Mouse (Mus musculus) liver, embryonic 16.5 days (tissue): ENCODE measurements around the gene Ubxn6. TPM values are rescaled to one million over a fixed set of nuclear protein-coding genes. Genes with fewer than 3 reads are reported as not detected.

Experiments used
- ATAC-seq: fragments of 200-750 bp; cut with Nextera tagmentation; 2 replicates; pipeline ENCODE4 v1.8.0; 2017; ENCODE audit warnings: low read depth, mild to moderate bottlenecking, moderate number of reproducible peaks, moderate library complexity
- H3K27ac ChIP-seq: fragments of 300-500 bp; sonication (generic); 2 replicates; pipeline ENCODE4 v1.5.1; 2014; ENCODE audit warnings: mild to moderate bottlenecking, low read length
- H3K27me3 ChIP-seq: fragments of 300-500 bp; sonication (generic); 2 replicates; pipeline ENCODE4 v1.6.1; 2014; ENCODE audit warnings: low read depth, low read length, mixed read lengths; ENCODE audit not compliant: control insufficient read depth, insufficient read depth
- H3K36me3 ChIP-seq: fragments of 300-500 bp; sonication (generic); 2 replicates; pipeline ENCODE4 v1.6.1; 2014; ENCODE audit warnings: mild to moderate bottlenecking; ENCODE audit not compliant: control insufficient read depth, insufficient read depth
- H3K4me1 ChIP-seq: fragments of 300-500 bp; sonication (generic); 2 replicates; pipeline ENCODE4 v1.6.1; 2014; ENCODE audit warnings: low read depth, low read length, mixed read lengths; ENCODE audit not compliant: control insufficient read depth
- H3K4me2 ChIP-seq: fragments of 300-500 bp; sonication (generic); 2 replicates; pipeline ENCODE4 v1.6.1; 2014; ENCODE audit warnings: low read depth, low read length, mixed read lengths
- H3K4me3 ChIP-seq: fragments of 300-500 bp; sonication (generic); 2 replicates; pipeline ENCODE4 v1.5.1; 2014; ENCODE audit warnings: low read depth, mild to moderate bottlenecking, low read length
- H3K9ac ChIP-seq: fragments of 300-500 bp; sonication (generic); 2 replicates; pipeline ENCODE4 v1.6.1; 2014; ENCODE audit warnings: low read depth, low read length
- H3K9me3 ChIP-seq: fragments of 300-500 bp; sonication (generic); replicated peaks from 2 replicates; pipeline ENCODE4 v1.6.1; 2016; ENCODE audit warnings: low read length; ENCODE audit not compliant: control insufficient read depth
- WGBS: fragments of 180-500 bp; shearing (Covaris S2); extraction: QIAGEN DNeasy Blood & Tissue Kit; methylation state at CpG from one replicate; pipeline ENCODE4 v1.1.7; 2014; ENCODE audit not compliant: insufficient replicate concordance; 5-methylcytosine and 5-hydroxymethylcytosine counted together
- polyA plus RNA-seq: library from polyadenylated mRNA; unstranded; fragments of >200 nt; fragmentation: Nextera tagmentation; extraction: Ambion mirVana; gene quantifications from 2 replicates; pipeline ENCODE4 v1.2.1, GENCODE M21; 2015

Ubxn6 gene
- polyA plus RNA-seq, 1 experiment from 2014 or later, result 14.1 TPM

DNA sequence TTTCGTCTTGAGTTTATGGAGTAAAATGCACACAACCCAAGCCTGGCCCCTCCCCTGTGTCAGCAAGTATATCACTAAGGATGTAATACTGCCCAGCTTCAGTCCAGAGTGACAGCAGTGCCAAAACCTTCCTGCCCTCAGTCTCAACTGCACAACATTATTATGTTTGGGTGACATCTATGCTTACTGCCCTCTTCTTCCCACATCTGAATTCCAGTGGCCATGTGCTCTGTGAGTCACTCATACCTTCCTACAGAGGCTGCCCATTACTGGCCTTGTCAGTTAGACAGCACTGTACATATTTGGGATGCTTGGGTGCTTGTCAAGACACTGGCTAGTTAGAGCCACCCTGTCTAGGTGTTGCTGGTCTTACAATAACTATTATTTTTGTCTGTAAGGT, 48.5 kb downstream of the Ubxn6 start:
- Histone ChIP-seq H3K27ac (no peak overlapping the region), H3K4me3 (no peak overlapping the region), H3K36me3 (no peaks in the 10 kb centered on the region; the same call in 1 of the 2 replicates), H3K9me3 (no peaks in the 10 kb centered on the region), H3K4me1 (peaks cover 28% of the 10 kb centered on the region), H3K27me3 (no peaks in the 10 kb centered on the region), H3K4me2 (no peak overlapping the region), H3K9ac (no peak overlapping the region)
- WGBS, result 61% methylated on average over 1 of the region's 1 CpGs
- ATAC-seq, result no peak

DNA sequence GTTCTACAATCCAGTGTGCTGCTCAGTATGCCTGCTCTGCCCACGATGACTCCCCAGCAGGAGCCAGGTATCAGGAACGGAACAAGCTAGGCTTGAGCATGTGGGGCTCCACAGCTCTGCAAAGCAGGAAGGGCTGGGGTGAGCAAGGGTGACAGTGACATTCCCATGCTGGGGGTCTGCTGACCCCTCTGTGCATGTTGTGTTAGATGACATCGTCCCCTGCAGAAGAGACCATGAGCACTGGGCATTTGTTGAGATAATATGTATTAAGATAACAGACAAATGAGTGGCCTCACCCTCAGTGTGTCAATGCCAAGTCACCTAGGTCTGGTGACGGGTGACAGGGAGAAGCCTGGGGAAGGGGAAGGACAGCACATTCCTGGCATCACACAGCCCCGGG, 49.9 kb downstream of the Ubxn6 start:
- H3K9me3 ChIP-seq, result no peaks in the 10 kb centered on the region
- H3K27me3 ChIP-seq, result no peaks in the 10 kb centered on the region
- H3K4me1 ChIP-seq, result peaks cover 17% of the 10 kb centered on the region
- H3K27ac ChIP-seq, result no peak overlapping the region
- no peak for ATAC-seq
- 59% methylated on average over 5 of the region's 5 CpGs for WGBS
- H3K4me2 ChIP-seq, result no peak overlapping the region
- H3K36me3 ChIP-seq, result no peaks in the 10 kb centered on the region; the same call in 1 of the 2 replicates
- H3K9ac ChIP-seq, result no peak overlapping the region
- no peak overlapping the region for H3K4me3 ChIP-seq

DNA sequence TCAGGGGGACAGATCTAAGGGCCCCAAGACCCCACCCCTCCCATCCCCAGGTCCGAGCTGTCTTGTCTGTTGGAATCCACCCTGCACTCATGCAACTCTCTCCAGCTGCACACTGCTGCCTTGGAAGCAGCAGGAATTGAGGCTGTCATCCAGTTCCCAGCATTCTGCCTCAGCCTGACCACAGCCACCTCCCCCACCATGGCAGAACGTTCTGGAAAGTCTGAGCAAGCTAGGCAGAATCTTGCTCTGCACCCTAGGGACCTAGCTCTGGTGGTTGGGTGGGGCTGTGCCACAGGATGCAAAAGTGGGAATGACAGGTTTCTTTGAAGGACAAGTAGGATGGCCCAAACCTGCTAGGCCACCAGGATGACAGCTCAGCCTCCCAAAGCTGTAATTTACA, 50.4 kb downstream of the Ubxn6 start:
- H3K4me2 ChIP-seq, result no peak overlapping the region
- H3K36me3 ChIP-seq, result no peaks in the 10 kb centered on the region; the same call in 1 of the 2 replicates
- H3K4me3 ChIP-seq, result no peak overlapping the region
- H3K9me3 ChIP-seq, result no peaks in the 10 kb centered on the region
- no peak overlapping the region for H3K27ac ChIP-seq
- H3K4me1 ChIP-seq, result peaks cover 17% of the 10 kb centered on the region
- ATAC-seq, result no peak
- no peaks in the 10 kb centered on the region for H3K27me3 ChIP-seq
- H3K9ac ChIP-seq, result no peak overlapping the region
- WGBS, result 52% methylated on average over 2 of the region's 2 CpGs

DNA sequence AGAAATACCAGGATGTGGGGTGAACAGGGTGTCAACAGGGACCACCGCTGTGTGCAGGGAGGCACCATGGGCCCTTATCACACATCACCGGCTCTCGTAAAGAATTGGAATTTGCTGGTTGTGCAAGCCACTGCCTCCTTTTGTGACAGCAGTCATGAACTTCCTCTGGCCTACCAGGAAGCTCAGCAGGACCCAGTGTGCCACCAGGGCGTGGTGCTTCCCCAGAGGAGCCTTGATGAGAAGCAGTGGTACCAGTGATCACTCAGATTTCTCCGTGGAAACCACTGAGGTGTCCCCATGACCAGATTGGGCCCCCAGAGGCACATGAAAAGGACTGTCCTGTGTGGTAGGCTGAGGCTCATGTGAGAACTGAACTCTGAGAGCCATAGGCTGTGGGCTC, 51.4 kb downstream of the Ubxn6 start:
- peak; percentile 17; the same call in 1 of the 2 replicates for ATAC-seq
- WGBS, result 19% methylated on average over 5 of the region's 5 CpGs
- Histone ChIP-seq H3K27ac (peak overlapping the region; percentile 17; the same call in 1 of the 2 replicates), H3K4me2 (no peak overlapping the region), H3K4me1 (peaks cover 17% of the 10 kb centered on the region), H3K9me3 (no peaks in the 10 kb centered on the region), H3K9ac (no peak overlapping the region), H3K4me3 (no peak overlapping the region), H3K36me3 (peaks cover 6% of the 10 kb centered on the region), H3K27me3 (no peaks in the 10 kb centered on the region)

DNA sequence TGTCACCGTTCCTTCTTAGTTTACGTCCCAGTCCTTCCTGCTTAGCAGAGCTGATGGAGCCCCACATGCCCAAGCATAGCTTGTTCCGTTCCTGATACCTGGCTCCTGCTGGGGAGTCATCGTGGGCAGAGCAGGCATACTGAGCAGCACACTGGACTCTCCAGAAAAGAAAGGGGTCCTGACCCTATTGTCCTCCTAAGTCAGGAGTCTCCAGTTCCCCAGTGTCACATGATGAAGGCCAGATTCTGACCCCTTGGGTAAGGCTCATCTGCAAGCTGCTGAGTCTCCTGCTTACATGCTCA, 51.9 kb downstream of the Ubxn6 start:
- 76% methylated on average over 4 of the region's 4 CpGs for WGBS
- Histone ChIP-seq H3K4me1 (peaks cover 17% of the 10 kb centered on the region), H3K9ac (no peak overlapping the region), H3K4me2 (no peak overlapping the region), H3K27ac (no peak overlapping the region), H3K27me3 (no peaks in the 10 kb centered on the region), H3K4me3 (no peak overlapping the region), H3K9me3 (no peaks in the 10 kb centered on the region), H3K36me3 (peaks cover 10% of the 10 kb centered on the region)
- ATAC-seq, result no peak

DNA sequence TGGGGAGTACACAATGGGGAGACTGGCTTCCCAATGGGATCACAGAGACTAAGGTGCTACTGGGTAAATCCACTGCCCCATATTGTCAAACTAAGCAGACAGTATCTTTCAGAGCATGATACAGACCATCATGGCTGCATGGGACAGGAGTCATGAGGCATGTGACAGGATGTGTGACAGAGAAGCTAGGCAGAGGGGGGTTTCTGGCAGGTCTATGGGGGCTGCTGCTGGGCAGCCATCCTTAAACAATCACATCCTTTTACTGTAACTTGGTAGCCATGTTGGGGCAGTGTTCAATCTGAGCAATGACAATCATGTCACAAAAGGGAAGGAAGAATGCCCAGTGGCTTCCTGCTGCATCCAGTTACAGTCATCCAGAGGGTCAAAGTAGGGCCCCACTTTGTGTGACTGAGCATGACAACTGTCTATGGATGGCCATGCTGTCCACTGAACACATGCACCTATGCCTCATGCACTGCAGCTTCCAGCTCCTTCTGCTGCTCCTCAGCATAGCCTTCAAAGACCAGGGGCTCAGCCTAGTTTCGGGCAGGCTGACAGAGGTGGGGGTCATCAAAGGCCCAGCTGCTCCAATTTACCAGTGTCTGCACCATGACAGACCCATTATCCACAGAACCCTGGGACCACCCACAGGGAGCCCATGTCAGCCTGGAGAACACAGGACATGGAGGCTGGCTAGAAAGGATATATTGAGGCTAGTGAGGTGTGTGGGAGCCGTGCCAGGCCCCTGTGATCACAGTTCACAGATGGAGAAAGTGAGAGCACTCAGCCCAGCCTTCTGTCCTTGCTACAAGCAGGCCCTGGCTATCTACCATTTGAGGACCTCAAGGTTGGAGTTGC, 52.5 kb downstream of the Ubxn6 start:
- WGBS, result 80% methylated on average over 2 of the region's 2 CpGs
- H3K4me2 ChIP-seq, result no peak overlapping the region
- peaks cover 17% of the 10 kb centered on the region for H3K4me1 ChIP-seq
- ATAC-seq, result no peak
- H3K27ac ChIP-seq, result no peak overlapping the region
- no peaks in the 10 kb centered on the region for H3K9me3 ChIP-seq
- H3K4me3 ChIP-seq, result no peak overlapping the region
- peaks cover 16% of the 10 kb centered on the region for H3K36me3 ChIP-seq
- no peak overlapping the region for H3K9ac ChIP-seq
- no peaks in the 10 kb centered on the region for H3K27me3 ChIP-seq

DNA sequence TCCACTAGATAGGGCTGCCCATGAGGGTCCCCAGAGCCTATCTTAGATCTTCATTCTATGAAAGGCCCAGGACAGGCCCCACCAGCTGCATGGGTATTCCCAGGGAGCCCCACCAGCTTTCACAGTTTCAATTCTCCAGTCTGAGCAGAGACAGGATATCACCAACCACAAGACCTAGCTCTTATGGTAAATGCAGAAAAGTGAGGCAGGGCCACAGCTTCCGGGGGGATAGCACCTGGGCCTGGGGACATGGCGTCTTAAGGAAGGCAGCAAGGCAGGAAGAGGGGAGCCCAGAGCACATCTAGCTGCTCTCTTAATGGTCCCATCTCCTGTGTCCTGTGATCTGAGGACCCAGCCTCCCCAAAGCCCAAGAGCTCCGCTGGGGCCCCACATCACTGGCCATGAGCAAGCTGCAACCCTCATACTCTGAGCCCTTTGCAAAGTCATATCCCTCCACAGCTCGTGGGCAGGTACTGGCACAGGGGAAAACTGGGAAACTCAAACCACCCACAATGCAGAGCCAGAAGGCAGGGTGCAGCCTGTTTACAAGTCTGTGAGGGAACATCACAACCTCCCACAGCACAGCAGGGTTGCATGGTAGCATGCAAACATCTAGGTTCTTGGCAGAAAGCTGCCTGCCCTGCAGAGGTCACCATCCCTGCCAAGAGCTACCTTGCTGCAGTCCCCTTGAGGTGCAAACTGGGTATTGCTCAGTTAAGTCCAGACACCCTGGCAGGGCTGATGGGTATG, 53.5 kb downstream of the Ubxn6 start:
- ATAC-seq, result no peak
- Histone ChIP-seq H3K9ac (no peak overlapping the region), H3K36me3 (peaks cover 25% of the 10 kb centered on the region), H3K27me3 (no peaks in the 10 kb centered on the region), H3K4me2 (no peak overlapping the region), H3K4me1 (peaks cover 17% of the 10 kb centered on the region), H3K9me3 (no peaks in the 10 kb centered on the region), H3K27ac (no peak overlapping the region), H3K4me3 (no peak overlapping the region)
- WGBS, result 50% methylated on average over 4 of the region's 4 CpGs

DNA sequence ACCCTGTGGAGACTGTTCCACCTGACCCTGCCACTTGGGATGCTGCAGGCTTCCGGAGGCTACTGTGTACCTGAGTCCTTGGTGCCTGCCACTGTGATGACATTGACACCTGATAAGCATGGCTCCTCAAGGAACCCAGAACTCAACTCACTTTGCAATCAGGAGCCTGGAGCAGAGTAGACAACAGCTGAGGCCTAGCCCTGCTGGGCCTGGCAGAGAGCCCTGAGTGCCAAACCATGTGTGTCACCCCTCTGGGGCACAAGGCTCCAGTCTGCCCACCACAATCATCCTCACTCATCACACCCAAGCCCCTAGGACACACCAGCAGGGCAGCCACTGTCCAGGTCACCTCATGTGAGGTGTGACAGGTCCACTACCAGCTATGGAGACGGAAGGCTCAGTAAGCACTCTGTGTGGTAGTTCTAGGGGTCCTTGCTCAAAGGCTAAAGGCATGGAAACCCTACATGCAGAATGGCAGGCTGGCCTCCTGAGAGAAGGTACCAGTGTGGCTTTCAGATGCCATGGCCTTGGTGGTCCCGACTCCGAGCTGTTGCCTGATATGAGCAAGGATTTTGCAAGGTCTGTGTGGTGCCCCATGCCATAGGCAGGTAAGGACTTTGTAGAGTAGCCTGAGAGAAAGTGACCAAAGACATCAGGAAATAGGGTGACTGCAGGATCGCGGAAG, 54.3 kb downstream of the Ubxn6 start:
- Histone ChIP-seq H3K9ac (no peak overlapping the region), H3K27me3 (no peaks in the 10 kb centered on the region), H3K36me3 (peaks cover 33% of the 10 kb centered on the region), H3K4me2 (no peak overlapping the region), H3K4me1 (peaks cover 17% of the 10 kb centered on the region), H3K9me3 (no peaks in the 10 kb centered on the region), H3K4me3 (no peak overlapping the region), H3K27ac (no peak overlapping the region)
- 77% methylated on average over 6 of the region's 6 CpGs for WGBS
- no peak for ATAC-seq
